Mouse (Mus musculus) mouse trophoblast stem cell (cell line): ENCODE results near the gene Gm8005.
"Not testable (repeated sequence)": the region's sequence is repeated elsewhere in the genome, so short reads cannot be mapped to it uniquely, and the experiment has no call there.

Experiments
- in situ Hi-C, 2 experiments: fragments of 300-500 bp; cut with MseI, MboI; formaldehyde crosslinking; loops; 2 replicates in 1 of 2; 3 replicates in 1 of 2; pipeline ENCODE4 v1.15.1; 2025

The Gm8005 gene

DNA sequence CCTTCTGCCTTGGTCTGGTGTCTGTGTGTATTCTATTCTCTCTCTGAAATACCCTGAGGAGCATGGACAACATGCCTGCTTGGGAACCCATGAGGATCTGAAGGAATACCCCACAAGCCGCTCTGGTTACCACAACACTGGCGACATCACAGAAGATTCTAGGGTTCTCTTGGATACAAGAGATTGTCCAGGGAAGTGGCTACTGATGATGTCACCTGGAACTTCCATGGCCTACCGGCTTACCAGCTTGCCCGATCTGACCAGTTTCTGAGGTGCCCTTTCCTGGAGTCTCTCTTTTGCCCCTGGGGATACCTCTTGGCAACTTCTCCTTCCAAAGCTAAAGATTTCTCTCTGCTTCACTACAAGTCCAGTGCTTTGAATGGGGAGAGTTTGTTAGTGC is at the start of gene Gm8005:
Gene Gm8005, minus strand, starts transcription at position 101 of the 400 bp plus-strand sequence.
- in situ Hi-C loops: not testable (repeated sequence)

DNA sequence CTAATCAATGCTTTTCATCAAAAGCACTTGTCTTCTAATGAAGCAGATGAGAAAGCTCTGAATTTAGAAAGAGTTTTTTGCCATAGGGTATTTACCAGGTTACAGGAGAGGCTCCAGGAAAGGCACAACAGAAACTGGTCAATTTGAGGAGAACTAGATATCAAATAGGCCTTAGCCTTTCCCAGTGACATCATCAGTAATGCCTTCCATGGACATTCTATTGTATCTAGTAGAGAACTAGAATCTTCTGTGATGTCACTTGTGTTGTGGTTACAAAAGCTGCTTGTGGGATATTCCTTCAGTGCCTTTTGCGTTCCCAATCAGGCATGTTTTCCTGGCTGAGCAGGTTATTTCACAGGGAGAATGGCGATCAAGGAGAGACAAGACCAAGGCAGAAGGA is 24.1 kb upstream of the Gm8005 start, which contains the start of gene Gm8011:
Gene Gm8011, plus strand, starts transcription at position 301 of the 400 bp plus-strand sequence.
- in situ Hi-C loops: not testable (repeated sequence)
